In genomic region chr6:108457516-108458181, GRCm38 (mm10) we compare ENCODE assay signal across 7 mouse cellular contexts.
DNase-seq lines count a peak whose midpoint lies in the region; ATAC-seq and TF ChIP-seq lines count a peak whose summit lies in the region.

No protein-coding gene starts in this region.

- H3K4me3 ChIP-seq in midbrain, embryonic 14.5 days (replicated peaks; ENCODE audit: low read depth, low read length): no peak overlapping the region
- H3K4me3 ChIP-seq in midbrain, postnatal 0 days (ENCODE audit: low read depth, low read length): no peak overlapping the region
- H3K4me3 ChIP-seq in embryonic facial prominence, embryonic 15.5 days (replicated peaks): no peak overlapping the region
- no peak overlapping the region for H3K4me3 ChIP-seq in kidney, embryonic 14.5 days (ENCODE audit: low read length)
- H3K4me3 ChIP-seq in myocyte: no peak overlapping the region

- no peak overlapping the region for H3K4me2 ChIP-seq in midbrain, embryonic 14.5 days (ENCODE audit: low read length)
- no peak overlapping the region for H3K4me2 ChIP-seq in midbrain, postnatal 0 days (ENCODE audit: low read depth, low read length, poor library complexity, severe bottlenecking)
- H3K4me2 ChIP-seq in embryonic facial prominence, embryonic 15.5 days (replicated peaks): no peak overlapping the region
- no peak overlapping the region for H3K4me2 ChIP-seq in kidney, embryonic 14.5 days (replicated peaks; ENCODE audit: low read depth, low read length)
- peak overlapping the region; percentile 69 for H3K4me2 ChIP-seq in myocyte (ENCODE audit: low read depth)

- TF ChIP-seq CTCF in midbrain, postnatal 0 days (IDR thresholded peaks at IDR 0.05): no peak

- no peaks in the 10 kb centered on the region for H3K27me3 ChIP-seq in midbrain, embryonic 14.5 days (ENCODE audit: control insufficient read depth, insufficient read depth, low read length)
- no peaks in the 10 kb centered on the region for H3K27me3 ChIP-seq in midbrain, postnatal 0 days (ENCODE audit: insufficient read depth, low read length)
- H3K27me3 ChIP-seq in embryonic facial prominence, embryonic 15.5 days: no peaks in the 10 kb centered on the region
- no peaks in the 10 kb centered on the region for H3K27me3 ChIP-seq in kidney, embryonic 14.5 days (ENCODE audit: control insufficient read depth, insufficient read depth, low read length)
- H3K27me3 ChIP-seq in myocyte (ENCODE audit: control insufficient read depth, insufficient read depth, insufficient read length): no peaks in the 10 kb centered on the region

- H3K9me3 ChIP-seq in midbrain, embryonic 14.5 days (ENCODE audit: control insufficient read depth, low read length): no peaks in the 10 kb centered on the region
- no peaks in the 10 kb centered on the region for H3K9me3 ChIP-seq in midbrain, postnatal 0 days (ENCODE audit: low read length)
- H3K9me3 ChIP-seq in embryonic facial prominence, embryonic 15.5 days (replicated peaks): no peaks in the 10 kb centered on the region
- no peaks in the 10 kb centered on the region for H3K9me3 ChIP-seq in kidney, embryonic 14.5 days (ENCODE audit: control insufficient read depth, low read length)

- H3K36me3 ChIP-seq in midbrain, embryonic 14.5 days (ENCODE audit: control insufficient read depth, insufficient read depth, low read length): no peaks in the 10 kb centered on the region
- no peaks in the 10 kb centered on the region for H3K36me3 ChIP-seq in midbrain, postnatal 0 days (ENCODE audit: insufficient read depth, low read length)
- no peaks in the 10 kb centered on the region for H3K36me3 ChIP-seq in embryonic facial prominence, embryonic 15.5 days
- H3K36me3 ChIP-seq in kidney, embryonic 14.5 days (ENCODE audit: control insufficient read depth, insufficient read depth, low read length): no peaks in the 10 kb centered on the region
- H3K36me3 ChIP-seq in myocyte (ENCODE audit: control insufficient read depth, insufficient read depth): no peaks in the 10 kb centered on the region

- 57% methylated on average over 14 of the region's 14 CpGs for WGBS in midbrain, embryonic 14.5 days
- 58% methylated on average over 14 of the region's 14 CpGs for WGBS in midbrain, postnatal 0 days
- WGBS in embryonic facial prominence, embryonic 15.5 days: 33% methylated on average over 14 of the region's 14 CpGs
- 33% methylated on average over 14 of the region's 14 CpGs for WGBS in kidney, embryonic 14.5 days

- peaks cover 25% of the 10 kb centered on the region; the same call in 1 of the 2 replicates for H3K4me1 ChIP-seq in midbrain, embryonic 14.5 days (ENCODE audit: control insufficient read depth, insufficient read depth, low read length)
- H3K4me1 ChIP-seq in midbrain, postnatal 0 days (ENCODE audit: insufficient read depth, low read length): peaks cover 18% of the 10 kb centered on the region
- peaks cover 31% of the 10 kb centered on the region for H3K4me1 ChIP-seq in embryonic facial prominence, embryonic 15.5 days
- peaks cover 47% of the 10 kb centered on the region for H3K4me1 ChIP-seq in kidney, embryonic 14.5 days (ENCODE audit: control insufficient read depth, insufficient read depth, low read length)

- H3K27ac ChIP-seq in midbrain, embryonic 14.5 days (replicated peaks; ENCODE audit: low read depth, low read length): no peak overlapping the region
- no peak overlapping the region for H3K27ac ChIP-seq in midbrain, postnatal 0 days (ENCODE audit: low read depth, low read length)
- peak overlapping the region; percentile 82 for H3K27ac ChIP-seq in embryonic facial prominence, embryonic 15.5 days (replicated peaks)
- peak overlapping the region; percentile 87 for H3K27ac ChIP-seq in kidney, embryonic 14.5 days (ENCODE audit: low read depth, low read length)

- no peak overlapping the region for H3K9ac ChIP-seq in midbrain, embryonic 14.5 days (replicated peaks; ENCODE audit: low read length)
- H3K9ac ChIP-seq in midbrain, postnatal 0 days (replicated peaks; ENCODE audit: low read length, poor library complexity, severe bottlenecking): no peak overlapping the region
- no peak overlapping the region for H3K9ac ChIP-seq in embryonic facial prominence, embryonic 15.5 days
- H3K9ac ChIP-seq in kidney, embryonic 14.5 days (ENCODE audit: low read depth, low read length): no peak overlapping the region

- H3K79me2 ChIP-seq in myocyte (ENCODE audit: control insufficient read depth, insufficient read depth): no peaks in the 10 kb centered on the region

- peak; percentile 24 for DNase-seq in midbrain, embryonic 14.5 days
- no peak for DNase-seq in midbrain, postnatal 0 days (ENCODE audit: low spot score)
- DNase-seq in spleen, adult 18-20 months: no peak
- DNase-seq in layer of hippocampus, postnatal 10 days (ENCODE audit: low spot score in 2 of 2): no peak

- no peak for TF ChIP-seq POLR2A in myocyte (IDR thresholded peaks at IDR 0.05; ENCODE audit: insufficient read length, low read depth)

- H3ac ChIP-seq in myocyte (ENCODE audit: control insufficient read depth, insufficient read length): no peak overlapping the region

- no peak for ATAC-seq in midbrain, embryonic 14.5 days (ENCODE audit: low FRiP score, low TSS enrichment)
- no peak for ATAC-seq in midbrain, postnatal 0 days (ENCODE audit: low FRiP score)
- ATAC-seq in embryonic facial prominence, embryonic 15.5 days (ENCODE audit: insufficient number of reproducible peaks, low FRiP score, low TSS enrichment, low read depth): 0 out of 2 replicates have a peak, but pooled peaks have one; percentile 9
- ATAC-seq in kidney, embryonic 14.5 days (ENCODE audit: low FRiP score, low TSS enrichment): peak; percentile 20

TF ChIP-seq in myocyte, 11 proteins besides CTCF, POLR2A, EP300 and RAD21:
- TF ChIP-seq TCF12 (IDR thresholded peaks at IDR 0.05; ENCODE audit: insufficient read depth, poor library complexity, severe bottlenecking) (no peak), CEBPB (IDR thresholded peaks at IDR 0.05; ENCODE audit: insufficient read depth, poor library complexity, severe bottlenecking) (peak; percentile 93)

Comparison
In these comparisons a context has a peak if more than half of its experiments do, and no peak if none do; other contexts are left out.
1. ATAC-seq: peak in embryonic facial prominence, embryonic 15.5 days (single experiment) and kidney, embryonic 14.5 days (single experiment); none in midbrain, embryonic 14.5 days (single experiment) and midbrain, postnatal 0 days (single experiment).
2. H3K27ac ChIP-seq: peak in embryonic facial prominence, embryonic 15.5 days (single experiment) and kidney, embryonic 14.5 days (single experiment); none in midbrain, embryonic 14.5 days (single experiment) and midbrain, postnatal 0 days (single experiment).